Comparison of ENCODE assay signal across 8 mouse cellular contexts in the genomic region with DNA sequence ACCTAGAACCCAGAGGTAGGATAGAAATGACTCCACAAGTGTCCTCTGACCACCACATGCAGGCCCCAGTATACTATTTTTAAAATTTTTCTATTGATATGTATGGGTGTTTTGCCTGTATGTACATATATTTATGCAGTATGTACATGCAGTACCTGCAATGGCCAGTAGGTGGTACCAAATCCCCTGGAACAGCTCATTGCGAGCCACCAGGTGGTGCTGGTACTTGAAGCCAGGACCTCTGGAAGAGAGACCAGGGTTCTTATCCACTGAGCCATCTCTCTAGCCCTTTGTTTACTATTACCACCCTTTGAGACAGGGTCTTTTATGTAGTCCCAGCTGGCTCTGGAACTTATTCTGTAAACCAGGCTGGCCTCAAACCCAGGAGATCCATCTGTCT. TPM values are rescaled to one million over a fixed set of nuclear protein-coding genes. Genes with fewer than 3 reads are reported as not detected.
A peak's percentile ranks its signal among the peaks of the same experiment; 100 is the strongest.
DNase-seq lines count a peak whose midpoint lies in the region; ATAC-seq and TF ChIP-seq lines count a peak whose summit lies in the region.

No protein-coding gene starts in this region.

- ATAC-seq in neural tube, embryonic 15.5 days (ENCODE audit: low FRiP score) = no peak

- H3K9ac ChIP-seq in neural tube, embryonic 15.5 days (replicated peaks) = no peak overlapping the region
- H3K9ac ChIP-seq in liver, adult 2 months (ENCODE audit: low read depth, low read length) = no peak overlapping the region

- peaks cover 21% of the 10 kb centered on the region for H3K4me1 ChIP-seq in neural tube, embryonic 15.5 days
- H3K4me1 ChIP-seq in cortical plate, adult 2 months (ENCODE audit: control insufficient read depth, insufficient read depth, low read length) = peaks cover 5% of the 10 kb centered on the region; the same call in 1 of the 2 replicates
- H3K4me1 ChIP-seq in liver, adult 2 months (ENCODE audit: control insufficient read depth, insufficient read depth, low read length) = peaks cover 25% of the 10 kb centered on the region

- TF ChIP-seq CTCF in cortical plate, adult 2 months (IDR thresholded peaks at IDR 0.05; ENCODE audit: extremely low read depth, insufficient read depth, low read length) = peak; percentile 71
- peak; percentile 90 for TF ChIP-seq CTCF in liver, adult 2 months (IDR thresholded peaks at IDR 0.05; ENCODE audit: low read depth, low read length)

- peaks cover 5% of the 10 kb centered on the region; the same call in 1 of the 2 replicates for H3K79me2 ChIP-seq in liver, adult 2 months (ENCODE audit: control insufficient read depth, insufficient read depth, low read length)

- DNase-seq in neural tube, embryonic 10.5 days (ENCODE audit: extremely low spot score, low spot score) = peak; percentile 67
- DNase-seq in ZHBTc4 (ENCODE audit: low read depth, low spot score) = peak; percentile 94
- DNase-seq in heart, postnatal 14 days = peak; percentile 67 to 78
- peak; percentile 60 for DNase-seq in liver, adult 2 months (ENCODE audit: extremely low read depth, low read depth, low spot score)
- peak; percentile 68 for DNase-seq in retina, adult 2 months (ENCODE audit: low read depth, low spot score)
- peak; percentile 81 to 87 for DNase-seq in thymus, postnatal 36 days

- intact Hi-C loops in heart, postnatal 14 days (cut with DNase I) = loop anchor here (1.0 to 5.0 kb wide), 4 partner anchors 71 to 347 kb away; no protein-coding TSS in a partner anchor

- no peak overlapping the region for H3K4me2 ChIP-seq in neural tube, embryonic 15.5 days

- no peak for TF ChIP-seq POLR2A in cortical plate, adult 2 months (IDR thresholded peaks at IDR 0.05; ENCODE audit: extremely low read depth, insufficient read depth, low read length)
- TF ChIP-seq POLR2A in liver, adult 2 months (IDR thresholded peaks at IDR 0.05; ENCODE audit: extremely low read depth, insufficient read depth, low read length) = no peak

- H3K27me3 ChIP-seq in neural tube, embryonic 15.5 days (replicated peaks) = no peaks in the 10 kb centered on the region
- H3K27me3 ChIP-seq in liver, adult 2 months (ENCODE audit: control insufficient read depth, insufficient read depth, low read length) = no peaks in the 10 kb centered on the region

- no peaks in the 10 kb centered on the region for H3K9me3 ChIP-seq in neural tube, embryonic 15.5 days (replicated peaks)

- no peak overlapping the region for H3K27ac ChIP-seq in neural tube, embryonic 15.5 days (replicated peaks)
- no peak overlapping the region for H3K27ac ChIP-seq in cortical plate, adult 2 months (ENCODE audit: insufficient read depth, low read length)
- H3K27ac ChIP-seq in liver, adult 2 months (replicated peaks; ENCODE audit: insufficient read depth, low read depth, low read length) = no peak overlapping the region

- H3K36me3 ChIP-seq in neural tube, embryonic 15.5 days = peaks cover 2% of the 10 kb centered on the region
- H3K36me3 ChIP-seq in liver, adult 2 months (ENCODE audit: control insufficient read depth, insufficient read depth, low read length) = peaks cover 2% of the 10 kb centered on the region; the same call in 1 of the 2 replicates

- no peak overlapping the region for H3K4me3 ChIP-seq in neural tube, embryonic 15.5 days (replicated peaks)
- no peak overlapping the region for H3K4me3 ChIP-seq in cortical plate, adult 2 months (ENCODE audit: insufficient read depth, low read length)
- H3K4me3 ChIP-seq in liver, adult 2 months (ENCODE audit: insufficient read depth, low read depth, low read length) = no peak overlapping the region

- WGBS in neural tube, embryonic 15.5 days = 50% methylated on average over 1 of the region's 1 CpGs
- 48% methylated on average over 1 of the region's 1 CpGs for WGBS in liver, adult 2 months

RNA-seq across cellular contexts. Expression of a gene that starts 2.3 kb away (rescaled TPM):
- polyA plus RNA-seq in neural tube, embryonic 15.5 days (2015; fragmentation: Nextera tagmentation; extraction: Ambion mirVana) = 21.2 and 22.1 TPM in 2 replicates
- 37.9 and 42.1 TPM in 2 replicates for polyA plus RNA-seq in cortical plate, adult 2 months (2012; rRNA removed)
- total RNA-seq in heart, postnatal 14 days (2021) = 10 to 100 TPM; 23.0 to 25.2 TPM
- total RNA-seq in liver, adult 2 months (2014; rRNA removed) = 14.9 and 22.6 TPM in 2 replicates
- 25.8 and 34.2 TPM in 2 replicates for polyA plus RNA-seq in liver, adult 2 months (2012; rRNA removed)
